Mouse (Mus musculus) liver, embryonic 14 days (tissue): ENCODE measurements around the gene Gnl3. TPM values are rescaled to one million over a fixed set of nuclear protein-coding genes. Genes with fewer than 3 reads are reported as not detected.

Experiments
- polyA plus RNA-seq: library from polyadenylated mRNA; depleted of rRNA; stranded (reverse); fragments of >200 nt; gene quantifications from 2 replicates; pipeline ENCODE4 v1.2.3, GENCODE M21; 2012; rRNA removed

The Gnl3 gene
- 100 and 101 TPM in 2 replicates for polyA plus RNA-seq

DNA sequence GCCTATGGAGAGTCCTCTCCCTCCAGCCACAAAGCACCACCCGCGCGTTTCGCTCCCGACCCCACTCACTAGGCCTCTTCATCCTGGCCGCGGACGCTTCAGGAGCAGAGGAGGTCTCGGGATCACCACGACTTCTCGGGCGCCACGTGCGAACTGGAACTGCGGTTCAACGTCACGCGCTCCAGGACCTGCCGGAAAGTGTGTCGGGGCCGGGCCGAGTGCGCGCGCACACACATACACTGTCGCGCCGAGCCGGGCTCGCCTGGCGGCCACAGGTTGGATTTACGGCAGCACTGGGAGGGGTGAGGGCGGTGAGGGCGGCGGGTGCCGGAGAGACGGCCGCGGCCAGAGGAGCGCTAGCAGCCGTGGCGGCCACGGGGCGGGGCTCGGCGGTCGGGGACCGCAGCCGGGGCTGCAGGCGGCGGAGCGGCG, at the start of gene Gnl3, which contains the start of gene Pbrm1:
Gnl3 (minus strand) TSS at position 293 of the 432 bp plus-strand sequence.
Pbrm1 (plus strand) TSS at position 279 of the 432 bp plus-strand sequence.

DNA sequence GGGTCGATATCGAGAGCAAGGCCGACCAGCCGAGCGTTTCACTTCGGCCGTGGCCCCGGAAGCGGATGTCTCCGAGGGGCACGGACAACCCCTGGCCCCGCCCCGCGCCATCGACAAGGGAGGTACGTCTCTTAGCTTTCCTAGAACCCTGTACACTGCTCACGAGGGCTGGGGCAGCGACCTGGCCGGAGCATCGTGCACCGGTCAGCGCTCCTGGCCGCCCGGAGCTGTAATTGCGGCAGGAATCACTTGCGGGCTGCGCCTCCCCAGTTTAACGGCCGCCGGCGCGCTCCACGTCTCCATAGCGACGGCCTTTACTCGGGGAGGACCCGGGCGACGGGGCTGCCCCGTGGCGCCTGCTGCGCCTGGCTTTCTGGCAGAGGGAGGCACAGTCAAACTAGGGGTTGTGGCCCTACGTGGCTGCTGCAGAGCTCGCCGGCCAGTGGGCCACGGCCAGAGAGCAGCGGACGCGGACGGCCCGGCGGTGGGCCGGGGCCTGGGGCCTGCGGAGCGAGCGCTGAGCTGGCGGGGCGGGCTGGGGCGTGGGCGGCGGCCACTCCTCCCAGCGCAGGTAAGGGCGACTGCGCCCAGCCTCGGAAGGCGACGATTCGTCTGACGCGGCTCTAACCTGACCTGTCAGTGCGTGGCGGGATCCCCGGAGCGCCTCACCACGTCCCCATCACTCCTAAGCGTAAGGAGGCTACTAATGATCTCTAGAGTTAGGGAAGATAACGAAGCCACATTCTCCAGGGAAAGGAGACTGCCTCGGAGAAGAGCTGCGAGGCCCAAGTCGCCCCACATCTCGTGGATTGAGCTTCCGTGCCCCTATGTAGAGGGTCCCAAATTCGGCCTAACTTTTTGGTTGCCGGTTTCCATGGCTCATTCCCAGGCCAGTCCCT, 17.4 kb downstream of the Gnl3 start, which contains the start of the genes Glt8d1 and Spcs1:
Glt8d1 (plus strand) TSS at position 94 of the 899 bp plus-strand sequence.
Spcs1 (minus strand) TSS at position 366 of the 899 bp plus-strand sequence.

Other genes with a start within 250 kb of the Gnl3 start
- gene Tmem110, start 193.6 kb downstream of the Gnl3 start, polyA plus RNA-seq: 5.8 and 6.3 TPM in 2 replicates
- 0.68 and 0.80 TPM in 2 replicates for gene Mustn1, start 140.0 kb downstream of the Gnl3 start, polyA plus RNA-seq
- gene Itih4, start 132.7 kb downstream of the Gnl3 start, polyA plus RNA-seq: 53.8 and 54.5 TPM in 2 replicates
- gene Itih3, start 95.4 kb downstream of the Gnl3 start, polyA plus RNA-seq: 141 and 144 TPM in 2 replicates
- 25.6 and 28.8 TPM in 2 replicates for gene Itih1, start 75.9 kb downstream of the Gnl3 start, polyA plus RNA-seq
- 2.9 and 3.3 TPM in 2 replicates for gene Nek4, start 67.8 kb downstream of the Gnl3 start, polyA plus RNA-seq
- gene Glt8d1, start 17.8 kb downstream of the Gnl3 start, polyA plus RNA-seq: 19.0 and 20.2 TPM in 2 replicates
- gene Spcs1, start 17.5 kb downstream of the Gnl3 start, polyA plus RNA-seq: 159 and 174 TPM in 2 replicates
- 11.2 and 13.4 TPM in 2 replicates for gene Pbrm1, start within 50 bp of the Gnl3 start, polyA plus RNA-seq
- 25.4 and 28.7 TPM in 2 replicates for gene Smim4, start 109.8 kb upstream of the Gnl3 start, polyA plus RNA-seq
- 125 and 132 TPM in 2 replicates for gene Nt5dc2, start 111.9 kb upstream of the Gnl3 start, polyA plus RNA-seq
- gene Stab1, start 149.5 kb upstream of the Gnl3 start, polyA plus RNA-seq: 17.4 and 20.0 TPM in 2 replicates
- gene Tnnc1, start 189.2 kb upstream of the Gnl3 start, polyA plus RNA-seq: 26.9 and 38.1 TPM in 2 replicates
- 57.5 and 73.8 TPM in 2 replicates for gene Nisch, start 197.8 kb upstream of the Gnl3 start, polyA plus RNA-seq
- gene Sema3g, start 198.7 kb upstream of the Gnl3 start, polyA plus RNA-seq: 0.12 and 0.14 TPM in 2 replicates
- gene Phf7, start 232.2 kb upstream of the Gnl3 start, polyA plus RNA-seq: 2.9 and 3.1 TPM in 2 replicates
- 24.0 and 27.4 TPM in 2 replicates for gene Bap1, start 232.3 kb upstream of the Gnl3 start, polyA plus RNA-seq